Mouse (Mus musculus): ENCODE results near the gene Olfr960. TPM values are rescaled to one million over a fixed set of nuclear protein-coding genes. Genes with fewer than 3 reads are reported as not detected.

Olfr960 gene
- polyA plus RNA-seq, 1 experiment from 2014 or later = not detected

Other genes with a start within 250 kb of the Olfr960 start
- gene Olfr951, start 234.0 kb upstream of the Olfr960 start, polyA plus RNA-seq (2015; fragmentation: Nextera tagmentation; extraction: Ambion mirVana) = not detected in 2 replicates
- not detected in 2 replicates for gene Olfr952, start 194.2 kb upstream of the Olfr960 start, polyA plus RNA-seq (2015; fragmentation: Nextera tagmentation; extraction: Ambion mirVana)
- not detected in 2 replicates for gene Olfr954, start 164.7 kb upstream of the Olfr960 start, polyA plus RNA-seq (2015; fragmentation: Nextera tagmentation; extraction: Ambion mirVana)
- gene Olfr955, start 149.4 kb upstream of the Olfr960 start, polyA plus RNA-seq (2015; fragmentation: Nextera tagmentation; extraction: Ambion mirVana) = not detected in 2 replicates
- not detected in 2 replicates for gene Olfr44, start 127.4 kb upstream of the Olfr960 start, polyA plus RNA-seq (2015; fragmentation: Nextera tagmentation; extraction: Ambion mirVana)
- not detected in 2 replicates for gene Olfr957, start 105.6 kb upstream of the Olfr960 start, polyA plus RNA-seq (2015; fragmentation: Nextera tagmentation; extraction: Ambion mirVana)
- not detected in 2 replicates for gene Olfr958, start 67.3 kb upstream of the Olfr960 start, polyA plus RNA-seq (2015; fragmentation: Nextera tagmentation; extraction: Ambion mirVana)
- gene Olfr959, start 45.8 kb upstream of the Olfr960 start, polyA plus RNA-seq (2015; fragmentation: Nextera tagmentation; extraction: Ambion mirVana) = not detected in 2 replicates
- gene AW551984, start 17.0 kb upstream of the Olfr960 start, polyA plus RNA-seq (2015; fragmentation: Nextera tagmentation; extraction: Ambion mirVana) = 16.0 and 18.1 TPM in 2 replicates
- not detected in 2 replicates for gene Olfr148, start 10.7 kb upstream of the Olfr960 start, polyA plus RNA-seq (2015; fragmentation: Nextera tagmentation; extraction: Ambion mirVana)
- not detected in 2 replicates for gene Olfr961, start 23.7 kb downstream of the Olfr960 start, polyA plus RNA-seq (2015; fragmentation: Nextera tagmentation; extraction: Ambion mirVana)
- not detected in 2 replicates for gene Olfr963, start 45.8 kb downstream of the Olfr960 start, polyA plus RNA-seq (2015; fragmentation: Nextera tagmentation; extraction: Ambion mirVana)
- gene Olfr149, start 85.7 kb downstream of the Olfr960 start, polyA plus RNA-seq (2015; fragmentation: Nextera tagmentation; extraction: Ambion mirVana) = not detected in 2 replicates
- gene Olfr965, start 90.0 kb downstream of the Olfr960 start, polyA plus RNA-seq (2015; fragmentation: Nextera tagmentation; extraction: Ambion mirVana) = not detected in 2 replicates
- gene Olfr150, start 109.6 kb downstream of the Olfr960 start, polyA plus RNA-seq (2015; fragmentation: Nextera tagmentation; extraction: Ambion mirVana) = not detected in 2 replicates
- not detected in 2 replicates for gene Olfr967, start 124.9 kb downstream of the Olfr960 start, polyA plus RNA-seq (2015; fragmentation: Nextera tagmentation; extraction: Ambion mirVana)
- gene Olfr968, start 161.9 kb downstream of the Olfr960 start, polyA plus RNA-seq (2015; fragmentation: Nextera tagmentation; extraction: Ambion mirVana) = not detected in 2 replicates
- not detected in 2 replicates for gene Olfr969, start 169.6 kb downstream of the Olfr960 start, polyA plus RNA-seq (2015; fragmentation: Nextera tagmentation; extraction: Ambion mirVana)
- not detected in 2 replicates for gene Olfr970, start 187.5 kb downstream of the Olfr960 start, polyA plus RNA-seq (2015; fragmentation: Nextera tagmentation; extraction: Ambion mirVana)
- gene Olfr971, start 215.5 kb downstream of the Olfr960 start, polyA plus RNA-seq (2015; fragmentation: Nextera tagmentation; extraction: Ambion mirVana) = not detected in 2 replicates
- gene Olfr972, start 245.0 kb downstream of the Olfr960 start, polyA plus RNA-seq (2015; fragmentation: Nextera tagmentation; extraction: Ambion mirVana) = not detected in 2 replicates